Mouse (Mus musculus): ENCODE results near the gene Rapgef2.

DNA sequence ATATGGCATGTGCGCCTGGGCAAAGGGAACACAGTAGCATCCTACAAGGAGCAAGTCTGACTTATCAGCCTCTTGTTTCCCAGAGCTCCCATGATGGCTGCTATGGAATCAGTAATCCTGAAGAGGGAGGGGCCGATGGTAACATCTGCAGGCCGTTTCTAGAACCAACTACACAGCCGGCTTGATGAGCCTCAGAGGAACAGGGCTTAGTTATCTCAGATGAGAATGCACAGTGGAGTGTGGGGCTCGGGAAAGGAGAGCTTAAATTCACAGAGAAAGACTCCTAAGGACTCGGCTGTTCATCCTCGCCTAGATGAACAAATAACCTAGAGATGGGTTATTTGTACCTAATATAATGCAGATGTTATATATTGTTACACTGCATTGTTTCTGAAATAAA lies 164.9 kb downstream of the Rapgef2 start:
- no peak for TF ChIP-seq CTCF (IDR thresholded peaks at IDR 0.05; ENCODE audit: borderline replicate concordance, extremely low read depth, insufficient read depth, insufficient read length)
- TF ChIP-seq POLR2A (IDR thresholded peaks at IDR 0.05; ENCODE audit: borderline replicate concordance, extremely low read depth, insufficient read depth, insufficient read length, poor library complexity, severe bottlenecking) = no peak

Data from brain, embryonic 14.5 days (tissue).